Mouse (Mus musculus): ENCODE data around the gene Wtap. TPM values are rescaled to one million over a fixed set of nuclear protein-coding genes. Genes with fewer than 3 reads are reported as not detected.
"Not testable (repeated sequence)": the region's sequence is repeated elsewhere in the genome, so short reads cannot be mapped to it uniquely, and the experiment has no call there.

The Wtap gene
- polyA plus RNA-seq, 1 experiment from 2014 or later, result 98.3 TPM

DNA sequence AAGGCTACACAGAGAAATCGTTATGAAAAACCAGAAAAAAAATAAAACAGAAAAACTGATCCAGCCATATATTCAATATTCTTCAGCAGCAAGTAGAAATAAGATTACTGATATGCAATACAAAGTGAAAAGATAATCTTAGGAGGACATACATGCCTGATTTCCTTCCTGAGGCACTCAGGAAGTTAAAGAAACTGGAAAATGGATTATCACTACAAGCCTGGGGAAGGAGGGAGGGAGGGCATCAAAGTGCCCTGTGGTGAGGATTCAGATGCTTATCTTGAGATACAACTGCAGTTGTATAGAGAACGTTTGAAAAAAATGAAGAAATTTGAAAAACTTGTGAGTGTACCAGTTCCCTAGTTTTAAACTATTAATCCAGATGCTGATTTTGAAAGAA lies 10.0 kb downstream of the Wtap start:
- Histone ChIP-seq H3K36me3 (ENCODE audit: control insufficient read depth, insufficient read depth, low read length) (peaks cover 20% of the 10 kb centered on the region), H3K4me2 (ENCODE audit: low read length) (no peak overlapping the region), H3K9ac (ENCODE audit: low read depth, low read length) (no peak overlapping the region), H3K27me3 (replicated peaks; ENCODE audit: control insufficient read depth, insufficient read depth, low read length) (no peaks in the 10 kb centered on the region), H3K27ac (ENCODE audit: low read depth, low read length) (no peak overlapping the region), H3K9me3 (ENCODE audit: control insufficient read depth, low read length) (no peaks in the 10 kb centered on the region), H3K4me3 (ENCODE audit: low read length) (no peak overlapping the region), H3K4me1 (ENCODE audit: control insufficient read depth, insufficient read depth, low read depth, low read length) (peaks cover 3% of the 10 kb centered on the region; the same call in 1 of the 2 replicates)
- 86% methylated on average over 2 of the region's 2 CpGs for WGBS
- ATAC-seq, result no peak

DNA sequence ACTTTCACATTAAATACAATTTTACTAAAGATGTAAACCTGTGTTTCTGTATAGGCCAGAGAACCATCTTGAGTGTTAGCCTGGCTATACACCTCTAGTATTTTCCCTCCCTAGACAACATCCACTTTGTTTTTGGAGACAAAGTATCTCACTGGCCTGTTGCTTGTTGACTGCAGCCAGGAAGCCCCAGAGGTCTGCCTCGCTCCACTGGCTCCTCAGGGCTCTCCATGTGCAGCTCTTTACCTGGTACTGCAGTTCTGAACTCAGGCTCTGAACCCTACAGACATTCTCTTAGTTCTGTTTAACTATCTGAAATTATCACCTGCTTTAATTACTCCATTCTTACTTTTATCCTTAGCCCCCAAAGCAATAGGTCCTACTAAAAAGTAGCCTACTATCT lies 15.4 kb downstream of the Wtap start:
- Histone ChIP-seq H3K9me3 (ENCODE audit: control insufficient read depth, low read length) (no peaks in the 10 kb centered on the region), H3K4me3 (ENCODE audit: low read length) (no peak overlapping the region), H3K4me2 (ENCODE audit: low read length) (no peak overlapping the region), H3K27me3 (replicated peaks; ENCODE audit: control insufficient read depth, insufficient read depth, low read length) (no peaks in the 10 kb centered on the region), H3K27ac (ENCODE audit: low read depth, low read length) (no peak overlapping the region), H3K36me3 (ENCODE audit: control insufficient read depth, insufficient read depth, low read length) (peaks cover 35% of the 10 kb centered on the region), H3K4me1 (ENCODE audit: control insufficient read depth, insufficient read depth, low read depth, low read length) (no peaks in the 10 kb centered on the region), H3K9ac (ENCODE audit: low read depth, low read length) (no peak overlapping the region)
- WGBS, result 100% methylated on average over 1 of the region's 1 CpGs
- ATAC-seq, result no peak

DNA sequence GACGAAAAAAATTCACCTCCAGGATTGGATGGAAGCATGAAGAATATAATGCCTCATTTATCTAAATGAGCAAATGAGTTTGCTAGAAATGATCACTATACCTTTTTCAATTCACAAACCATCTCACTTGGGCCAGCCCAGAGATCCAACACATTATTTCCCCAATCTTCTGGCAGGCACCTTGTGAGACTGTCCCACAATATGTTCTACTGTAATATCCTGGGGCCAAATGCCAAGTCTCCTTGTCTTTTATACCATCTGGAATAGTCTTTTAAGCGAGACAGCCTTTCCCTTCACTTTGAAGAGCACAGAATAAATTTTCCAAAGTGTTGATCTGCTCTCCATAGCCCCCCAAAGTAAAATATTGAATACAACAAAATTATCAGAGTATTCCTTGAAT lies 20.1 kb downstream of the Wtap start:
- Histone ChIP-seq H3K27me3 (replicated peaks; ENCODE audit: control insufficient read depth, insufficient read depth, low read length) (no peaks in the 10 kb centered on the region), H3K4me3 (ENCODE audit: low read length) (no peak overlapping the region), H3K9ac (ENCODE audit: low read depth, low read length) (no peak overlapping the region), H3K4me1 (ENCODE audit: control insufficient read depth, insufficient read depth, low read depth, low read length) (no peaks in the 10 kb centered on the region), H3K36me3 (ENCODE audit: control insufficient read depth, insufficient read depth, low read length) (peaks cover 20% of the 10 kb centered on the region), H3K4me2 (ENCODE audit: low read length) (no peak overlapping the region), H3K9me3 (ENCODE audit: control insufficient read depth, low read length) (no peaks in the 10 kb centered on the region), H3K27ac (ENCODE audit: low read depth, low read length) (no peak overlapping the region)
- 85% methylated on average over 2 of the region's 2 CpGs for WGBS
- ATAC-seq, result no peak

DNA sequence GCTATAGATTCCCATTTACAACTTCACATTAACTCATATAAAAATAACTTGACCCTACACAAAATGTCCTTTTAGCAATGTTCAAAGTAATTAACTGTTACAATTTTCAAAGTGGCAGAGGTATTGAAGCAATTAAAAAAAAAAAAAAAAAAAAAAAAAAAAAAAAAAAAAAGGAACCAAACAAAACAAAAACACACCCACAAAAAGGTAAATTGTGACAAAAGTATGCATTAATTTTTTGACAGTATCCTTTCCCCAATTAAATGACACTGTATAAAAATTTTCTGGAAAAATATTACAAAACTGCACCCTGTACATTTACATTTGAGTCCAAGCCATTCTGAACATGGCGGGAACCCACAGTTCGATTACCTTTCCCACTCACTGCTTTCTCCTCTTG lies 26.8 kb downstream of the Wtap start:
- no peak for ATAC-seq
- H3K9ac ChIP-seq (ENCODE audit: low read depth, low read length), result no peak overlapping the region
- H3K27ac ChIP-seq (ENCODE audit: low read depth, low read length), result no peak overlapping the region
- H3K9me3 ChIP-seq (ENCODE audit: control insufficient read depth, low read length), result no peaks in the 10 kb centered on the region
- peaks cover 6% of the 10 kb centered on the region; the same call in 1 of the 2 replicates for H3K36me3 ChIP-seq (ENCODE audit: control insufficient read depth, insufficient read depth, low read length)
- no peak overlapping the region for H3K4me3 ChIP-seq (ENCODE audit: low read length)
- 94% methylated on average over 2 of the region's 2 CpGs for WGBS
- H3K4me1 ChIP-seq (ENCODE audit: control insufficient read depth, insufficient read depth, low read depth, low read length), result no peaks in the 10 kb centered on the region
- no peaks in the 10 kb centered on the region for H3K27me3 ChIP-seq (replicated peaks; ENCODE audit: control insufficient read depth, insufficient read depth, low read length)
- no peak overlapping the region for H3K4me2 ChIP-seq (ENCODE audit: low read length)

DNA sequence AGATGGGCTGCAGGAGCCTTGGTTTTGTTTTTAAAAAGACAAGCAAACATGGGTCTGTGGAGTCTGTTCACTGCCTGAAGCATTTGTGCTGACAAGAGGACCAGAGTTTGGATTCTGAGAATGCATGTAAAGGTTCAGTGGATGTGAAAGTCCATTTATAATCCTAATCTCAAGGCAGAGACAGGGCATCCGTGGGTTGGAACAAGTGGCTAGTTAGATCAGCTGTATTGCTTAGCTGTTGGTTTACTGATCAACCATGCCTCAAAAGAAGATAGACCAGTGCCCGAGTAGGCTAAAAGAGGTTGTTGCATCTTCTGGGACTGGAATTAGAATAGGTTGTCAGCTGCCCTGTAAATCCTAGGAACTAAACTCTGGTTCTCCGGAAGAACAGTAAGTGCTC lies 30.5 kb downstream of the Wtap start:
- peaks cover 10% of the 10 kb centered on the region for H3K4me1 ChIP-seq (ENCODE audit: control insufficient read depth, insufficient read depth, low read depth, low read length)
- peaks cover 6% of the 10 kb centered on the region; the same call in 1 of the 2 replicates for H3K36me3 ChIP-seq (ENCODE audit: control insufficient read depth, insufficient read depth, low read length)
- no peak overlapping the region for H3K4me3 ChIP-seq (ENCODE audit: low read length)
- ATAC-seq, result no peak
- H3K9me3 ChIP-seq (ENCODE audit: control insufficient read depth, low read length), result no peaks in the 10 kb centered on the region
- H3K27ac ChIP-seq (ENCODE audit: low read depth, low read length), result no peak overlapping the region
- no peak overlapping the region for H3K9ac ChIP-seq (ENCODE audit: low read depth, low read length)
- WGBS, result 78% methylated on average over 3 of the region's 3 CpGs
- no peaks in the 10 kb centered on the region for H3K27me3 ChIP-seq (replicated peaks; ENCODE audit: control insufficient read depth, insufficient read depth, low read length)
- no peak overlapping the region for H3K4me2 ChIP-seq (ENCODE audit: low read length)

DNA sequence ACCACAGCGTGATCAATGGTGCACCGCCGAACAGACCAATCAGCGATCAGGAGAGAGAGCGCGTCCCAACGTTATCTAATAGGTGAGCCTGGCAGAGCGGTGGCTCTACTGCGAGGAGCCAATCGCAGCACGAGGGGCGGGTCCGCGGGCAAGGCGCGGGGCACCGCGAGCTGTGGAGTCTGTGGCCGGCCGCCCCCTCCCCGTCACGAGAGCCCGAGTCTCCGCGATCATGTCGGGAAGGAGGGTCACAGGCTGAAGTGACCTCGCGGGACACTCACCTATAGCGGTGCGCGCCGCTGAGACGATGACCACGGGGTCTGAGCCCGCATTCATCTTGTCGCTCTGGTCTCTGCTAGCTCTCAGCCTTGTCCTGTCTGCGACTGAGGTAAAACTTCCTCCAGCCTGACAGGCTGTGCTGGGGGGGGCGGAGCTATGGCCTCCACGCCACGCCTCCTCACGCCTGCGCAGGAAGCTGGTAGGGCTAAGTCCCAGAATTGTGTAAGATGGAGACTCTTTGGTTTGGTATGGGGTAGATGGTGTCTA lies 33.6 kb downstream of the Wtap start, which contains the start of gene Acat2:
Acat2 (minus strand) TSS at position 417 of the 543 bp plus-strand sequence.
- peak within 1 kb of the TSS; percentile 95 for H3K27ac ChIP-seq (ENCODE audit: low read depth, low read length)
- H3K9me3 ChIP-seq (ENCODE audit: control insufficient read depth, low read length), result no peaks in the 10 kb centered on the region
- WGBS, result under 1% methylated on average over 41 of the region's 42 CpGs
- H3K4me3 ChIP-seq (ENCODE audit: low read length), result peak within 1 kb of the TSS; percentile 77
- ATAC-seq, result peak; percentile 99
- no peaks in the 10 kb centered on the region for H3K27me3 ChIP-seq (replicated peaks; ENCODE audit: control insufficient read depth, insufficient read depth, low read length)
- H3K36me3 ChIP-seq (ENCODE audit: control insufficient read depth, insufficient read depth, low read length), result no peaks in the 10 kb centered on the region
- peak within 1 kb of the TSS; percentile 78 for H3K9ac ChIP-seq (ENCODE audit: low read depth, low read length)
- peaks cover 10% of the 10 kb centered on the region for H3K4me1 ChIP-seq (ENCODE audit: control insufficient read depth, insufficient read depth, low read depth, low read length)
- peak within 1 kb of the TSS; percentile 80 for H3K4me2 ChIP-seq (ENCODE audit: low read length)

DNA sequence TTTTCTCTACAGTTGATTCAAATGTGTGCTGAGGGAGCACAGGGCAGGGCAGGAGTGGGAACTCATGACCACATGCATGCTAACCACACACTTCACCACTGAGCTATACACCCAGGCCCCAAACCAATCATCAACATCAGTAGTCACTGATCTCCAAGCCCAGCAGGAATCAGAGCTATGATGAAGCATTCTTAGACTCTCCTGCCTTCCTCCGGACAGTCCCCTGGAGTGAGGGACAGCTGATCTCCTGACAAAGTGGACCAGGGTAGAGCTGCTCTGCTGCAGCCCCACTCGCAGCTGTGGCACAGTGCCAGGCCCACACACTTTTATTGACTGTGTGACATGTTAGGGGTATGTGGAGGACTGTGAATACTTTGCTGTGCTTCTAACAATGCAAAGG lies 34.6 kb downstream of the Wtap start:
- H3K9me3 ChIP-seq (ENCODE audit: control insufficient read depth, low read length); H3K27me3 ChIP-seq (replicated peaks; ENCODE audit: control insufficient read depth, insufficient read depth, low read length); H3K27ac ChIP-seq (ENCODE audit: low read depth, low read length); ATAC-seq; H3K9ac ChIP-seq (ENCODE audit: low read depth, low read length); H3K36me3 ChIP-seq (ENCODE audit: control insufficient read depth, insufficient read depth, low read length): not testable (repeated sequence)
- WGBS, result 17% methylated on average over 1 of the region's 2 CpGs
- peaks cover 10% of the 10 kb centered on the region for H3K4me1 ChIP-seq (ENCODE audit: control insufficient read depth, insufficient read depth, low read depth, low read length)
- peak overlapping the region; percentile 18 for H3K4me3 ChIP-seq (ENCODE audit: low read length)
- H3K4me2 ChIP-seq (ENCODE audit: low read length), result peak overlapping the region; percentile 55

DNA sequence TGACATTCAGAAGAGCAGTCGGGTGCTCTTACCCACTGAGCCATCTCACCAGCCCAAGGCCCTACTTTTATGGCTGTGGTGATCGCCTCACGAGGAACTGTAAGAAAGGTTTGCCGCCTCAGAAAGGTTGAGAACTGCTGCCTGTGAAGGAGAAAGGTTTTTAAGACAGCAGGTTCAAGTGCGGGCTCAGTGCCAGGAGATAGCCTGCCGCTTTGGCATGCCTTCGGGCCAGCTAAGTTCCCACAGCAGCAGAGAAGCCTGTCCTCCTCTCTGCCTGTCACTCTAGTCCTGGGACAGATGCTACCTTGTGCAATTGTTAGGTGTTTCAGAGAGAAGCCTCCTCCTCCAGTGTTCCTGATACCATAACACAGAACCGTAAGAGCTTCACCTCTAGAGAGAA lies 37.3 kb downstream of the Wtap start:
- 89% methylated on average over 8 of the region's 8 CpGs for WGBS
- H3K27me3 ChIP-seq (replicated peaks; ENCODE audit: control insufficient read depth, insufficient read depth, low read length), result no peaks in the 10 kb centered on the region
- no peak overlapping the region for H3K27ac ChIP-seq (ENCODE audit: low read depth, low read length)
- H3K4me2 ChIP-seq (ENCODE audit: low read length), result no peak overlapping the region
- H3K4me3 ChIP-seq (ENCODE audit: low read length), result no peak overlapping the region
- no peaks in the 10 kb centered on the region for H3K9me3 ChIP-seq (ENCODE audit: control insufficient read depth, low read length)
- ATAC-seq, result no peak
- peaks cover 10% of the 10 kb centered on the region for H3K36me3 ChIP-seq (ENCODE audit: control insufficient read depth, insufficient read depth, low read length)
- H3K4me1 ChIP-seq (ENCODE audit: control insufficient read depth, insufficient read depth, low read depth, low read length), result peaks cover 10% of the 10 kb centered on the region
- no peak overlapping the region for H3K9ac ChIP-seq (ENCODE audit: low read depth, low read length)

DNA sequence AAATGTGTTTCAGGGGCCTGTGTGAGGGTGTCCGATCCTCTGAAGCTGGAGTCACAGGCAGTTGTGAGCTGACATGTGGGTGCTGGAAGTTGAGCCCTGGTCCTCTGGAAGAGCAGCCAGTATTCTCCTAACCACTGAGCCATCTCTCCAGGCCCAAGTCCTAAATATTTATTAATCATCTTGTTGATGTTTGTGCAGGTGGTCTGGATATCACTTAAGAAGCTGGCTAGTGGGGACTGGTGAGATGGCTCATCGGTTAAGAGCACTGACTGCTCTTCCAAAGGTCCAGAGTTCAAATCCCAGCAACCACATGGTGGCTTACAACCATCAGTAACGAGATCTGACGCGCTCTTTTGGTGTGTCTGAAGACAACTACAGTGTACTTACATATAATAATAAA lies 44.3 kb downstream of the Wtap start:
- Histone ChIP-seq H3K9ac (ENCODE audit: low read depth, low read length) (no peak overlapping the region), H3K27ac (ENCODE audit: low read depth, low read length) (no peak overlapping the region), H3K9me3 (ENCODE audit: control insufficient read depth, low read length) (no peaks in the 10 kb centered on the region), H3K36me3 (ENCODE audit: control insufficient read depth, insufficient read depth, low read length) (peaks cover 38% of the 10 kb centered on the region), H3K27me3 (replicated peaks; ENCODE audit: control insufficient read depth, insufficient read depth, low read length) (no peaks in the 10 kb centered on the region), H3K4me2 (ENCODE audit: low read length) (no peak overlapping the region), H3K4me1 (ENCODE audit: control insufficient read depth, insufficient read depth, low read depth, low read length) (no peaks in the 10 kb centered on the region), H3K4me3 (ENCODE audit: low read length) (no peak overlapping the region)
- ATAC-seq, result no peak
- WGBS, result 89% methylated on average over 5 of the region's 5 CpGs
